Comparison of ENCODE assay signal across 17 mouse cellular contexts in the genomic region with DNA sequence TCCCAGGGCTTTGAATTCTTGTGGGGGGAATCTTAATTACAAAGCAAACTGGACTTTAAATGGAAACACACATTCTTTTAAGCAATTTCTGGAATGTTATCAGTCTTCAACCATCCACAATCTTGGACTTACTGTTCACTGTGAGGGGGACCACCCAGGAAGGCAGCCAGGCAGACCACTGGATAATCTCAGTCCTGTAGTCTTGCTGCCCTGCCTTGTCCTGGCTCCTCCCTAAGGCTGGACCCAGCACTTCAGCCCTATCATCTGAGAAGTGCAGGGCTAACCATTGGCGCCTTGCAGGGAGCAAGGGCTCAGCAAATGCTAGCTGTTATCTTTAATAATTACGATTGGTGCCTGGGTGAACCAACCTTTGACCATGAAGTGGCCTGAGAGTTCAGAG. TPM values are rescaled to one million over a fixed set of nuclear protein-coding genes. Genes with fewer than 3 reads are reported as not detected.
A peak's percentile ranks its signal among the peaks of the same experiment; 100 is the strongest.
DNase-seq lines count a peak whose midpoint lies in the region; ATAC-seq lines count a peak whose summit lies in the region.
"Had no signal": no experiment of that assay in that cellular context is flagged by ENCODE, and none has a peak within 500 bp of the region (broad histone marks: within the 10 kb centered on the region; RNA-seq: fewer than 3 reads in every experiment).

No protein-coding gene starts in this region.

- peaks cover 24% of the 10 kb centered on the region for H3K4me1 ChIP-seq in kidney, embryonic 16.5 days (ENCODE audit: insufficient read depth, low read length)
- H3K4me1 ChIP-seq in intestine, embryonic 16.5 days (ENCODE audit: control insufficient read depth, insufficient read depth, low read length) = peaks cover 34% of the 10 kb centered on the region

- H3K27me3 ChIP-seq in kidney, embryonic 16.5 days (ENCODE audit: insufficient read depth, low read length) = no peaks in the 10 kb centered on the region
- no peaks in the 10 kb centered on the region for H3K27me3 ChIP-seq in intestine, embryonic 16.5 days (replicated peaks; ENCODE audit: control insufficient read depth, insufficient read depth, low read length)

- peak; percentile 60 for ATAC-seq in kidney, embryonic 16.5 days (ENCODE audit: low FRiP score, low TSS enrichment)
- ATAC-seq in intestine, embryonic 16.5 days = peak; percentile 82
- ATAC-seq: forebrain, embryonic 14.5 days; hindbrain, embryonic 16.5 days had no signal

- H3K4me3 ChIP-seq in kidney, embryonic 16.5 days (ENCODE audit: low read length) = no peak overlapping the region
- H3K4me3 ChIP-seq in intestine, embryonic 16.5 days (ENCODE audit: low read length) = no peak overlapping the region

- H3K36me3 ChIP-seq in kidney, embryonic 16.5 days (ENCODE audit: insufficient read depth, low read length) = no peaks in the 10 kb centered on the region
- H3K36me3 ChIP-seq in intestine, embryonic 16.5 days (ENCODE audit: control insufficient read depth, insufficient read depth, low read length) = no peaks in the 10 kb centered on the region

- no peak overlapping the region for H3K9ac ChIP-seq in kidney, embryonic 16.5 days (replicated peaks; ENCODE audit: low read length)
- no peak overlapping the region for H3K9ac ChIP-seq in intestine, embryonic 16.5 days (ENCODE audit: low read depth, low read length)

- 56% methylated on average over 2 of the region's 2 CpGs for WGBS in kidney, embryonic 16.5 days
- 42% methylated on average over 2 of the region's 2 CpGs for WGBS in intestine, embryonic 16.5 days

- H3K9me3 ChIP-seq in kidney, embryonic 16.5 days (ENCODE audit: low read length) = no peaks in the 10 kb centered on the region
- H3K9me3 ChIP-seq in intestine, embryonic 16.5 days (ENCODE audit: control insufficient read depth, low read length) = no peaks in the 10 kb centered on the region

- no peak for DNase-seq in kidney, postnatal 25 days
- DNase-seq in ovary, adult 18-20 months (ENCODE audit: low spot score) = peak; percentile 32
- DNase-seq in ovary, postnatal 10 days (ENCODE audit: low spot score) = no peak
- peak; percentile 45 for DNase-seq in testis, postnatal 14 days (ENCODE audit: low spot score)
- no peak for DNase-seq in left cerebral cortex, adult 18-20 months (ENCODE audit: low spot score in 2 of 2)
- DNase-seq in right cerebral cortex, postnatal 10 days (ENCODE audit: low spot score in 2 of 2) = no peak
- DNase-seq: cerebellum, adult 9-11 months; right cerebral cortex, postnatal 4 days had no signal

- no peak overlapping the region for H3K4me2 ChIP-seq in kidney, embryonic 16.5 days (replicated peaks; ENCODE audit: low read depth, low read length)
- H3K4me2 ChIP-seq in intestine, embryonic 16.5 days (ENCODE audit: low read depth, low read length) = no peak overlapping the region

- peak overlapping the region; percentile 57; the same call in 1 of the 2 replicates for H3K27ac ChIP-seq in kidney, embryonic 16.5 days (ENCODE audit: low read length)
- H3K27ac ChIP-seq in intestine, embryonic 16.5 days (ENCODE audit: low read length) = 0 out of 2 replicates have a peak overlapping the region, but pooled peaks have one; percentile 13

RNA-seq across cellular contexts. Expression of a gene that starts 37.3 kb away (rescaled TPM):
- not detected in 2 replicates for polyA plus RNA-seq in kidney, embryonic 16.5 days (2015; fragmentation: Nextera tagmentation; extraction: Ambion mirVana)
- not detected in 2 replicates for polyA plus RNA-seq in intestine, embryonic 16.5 days (2015; fragmentation: Nextera tagmentation; extraction: Ambion mirVana)
- total RNA-seq in left cerebral cortex, adult 18-20 months (2021) = not detected
- total RNA-seq: adrenal gland, adult 18-20 months; gastrocnemius, adult 8-10 months had no signal
- polyA plus RNA-seq: forebrain, embryonic 14.5 days; heart, embryonic 14.5 days; hindbrain, embryonic 16.5 days; limb, embryonic 11.5 days; urinary bladder, adult 2 months had no signal

Comparison
In these comparisons a context has a peak if more than half of its experiments do, and no peak if none do; other contexts are left out.
1. DNase-seq: peak in ovary, adult 18-20 months (single experiment) and testis, postnatal 14 days (single experiment); none in kidney, postnatal 25 days (0 of 2), ovary, postnatal 10 days (single experiment), left cerebral cortex, adult 18-20 months (0 of 2) and right cerebral cortex, postnatal 10 days (0 of 2).